Mouse (Mus musculus): Measurements from ENCODE around the gene Zfp273.
"Not testable (repeated sequence)": the region's sequence is repeated elsewhere in the genome, so short reads cannot be mapped to it uniquely, and the experiment has no call there.

Gene Zfp273

GRCm38 (mm10) chr13:67813710-67814660 lies at the start of gene Zfp273:
Zfp273 (plus strand) TSS chr13:67813740.
- peak; percentile 87 for DNase-seq (ENCODE audit: low read depth, low spot score)

GRCm38 (mm10) chr13:67779265-67780221 lies 34.0 kb upstream of the Zfp273 start, which contains the start of gene Zfp493:
Zfp493 (plus strand) TSS chr13:67779693.
- DNase-seq (ENCODE audit: low read depth, low spot score), result peak; percentile 81

GRCm38 (mm10) chr13:67791921-67792455 lies 21.6 kb upstream of the Zfp273 start:
- DNase-seq (ENCODE audit: low read depth, low spot score), result no peak

GRCm38 (mm10) chr13:67798618-67799017 lies 14.9 kb upstream of the Zfp273 start:
- no peak for DNase-seq (ENCODE audit: low read depth, low spot score)

GRCm38 (mm10) chr13:67799151-67799550 lies 14.4 kb upstream of the Zfp273 start:
- not testable (repeated sequence) for DNase-seq (ENCODE audit: low read depth, low spot score)

- no peak for DNase-seq (ENCODE audit: low read depth, low spot score)
Measured at GRCm38 (mm10) chr13:67811651-67812210, 1.8 kb upstream of the Zfp273 start.

GRCm38 (mm10) chr13:67812961-67813709 lies 405 bp upstream of the Zfp273 start:
- no peak for DNase-seq (ENCODE audit: low read depth, low spot score)

GRCm38 (mm10) chr13:67818636-67819035 lies 5.1 kb downstream of the Zfp273 start:
- no peak for DNase-seq (ENCODE audit: low read depth, low spot score)

- peak; percentile 74 for DNase-seq (ENCODE audit: low read depth, low spot score)
Measured at GRCm38 (mm10) chr13:67830911-67831336, 17.4 kb downstream of the Zfp273 start, which contains the start of gene Gm10037. Gm10037 (plus strand) TSS chr13:67831106.

GRCm38 (mm10) chr13:67833137-67833536 lies 19.6 kb downstream of the Zfp273 start:
- not testable (repeated sequence) for DNase-seq (ENCODE audit: low read depth, low spot score)

- no peak for DNase-seq (ENCODE audit: low read depth, low spot score)
Measured at GRCm38 (mm10) chr13:67843775-67844118, 30.2 kb downstream of the Zfp273 start.

- DNase-seq (ENCODE audit: low read depth, low spot score), result peak; percentile 81
Measured at GRCm38 (mm10) chr13:67844119-67844852, 30.7 kb downstream of the Zfp273 start.

- no peak for DNase-seq (ENCODE audit: low read depth, low spot score)
Measured at GRCm38 (mm10) chr13:67844853-67845194, 31.3 kb downstream of the Zfp273 start.

GRCm38 (mm10) chr13:67850361-67850760 lies 36.8 kb downstream of the Zfp273 start:
- no peak for DNase-seq (ENCODE audit: low read depth, low spot score)

GRCm38 (mm10) chr13:67853130-67853529 lies 39.6 kb downstream of the Zfp273 start:
- no peak for DNase-seq (ENCODE audit: low read depth, low spot score)

GRCm38 (mm10) chr13:67853983-67854382 lies 40.4 kb downstream of the Zfp273 start:
- no peak for DNase-seq (ENCODE audit: low read depth, low spot score)

GRCm38 (mm10) chr13:67857317-67857716 lies 43.8 kb downstream of the Zfp273 start:
- DNase-seq (ENCODE audit: low read depth, low spot score), result no peak

- no peak for DNase-seq (ENCODE audit: low read depth, low spot score)
Measured at GRCm38 (mm10) chr13:67862508-67862907, 49.0 kb downstream of the Zfp273 start.

- no peak for DNase-seq (ENCODE audit: low read depth, low spot score)
Measured at GRCm38 (mm10) chr13:67863026-67863425, 49.5 kb downstream of the Zfp273 start, which contains the start of gene BC048507. BC048507 (plus strand) TSS chr13:67863326.

All from CD4-positive, CD25-positive, alpha-beta regulatory T cell, adult 2 months (primary cell).